Mouse (Mus musculus) stomach, embryonic 16.5 days (tissue): Measurements from ENCODE around the gene Vipr2. TPM values are rescaled to one million over a fixed set of nuclear protein-coding genes. Genes with fewer than 3 reads are reported as not detected.

Experiments used
- ATAC-seq: fragments of 200-750 bp; cut with Nextera tagmentation; 2 replicates; pipeline ENCODE4 v1.8.0; 2017; ENCODE audit warnings: moderate number of reproducible peaks, moderate TSS enrichment; ENCODE audit not compliant: insufficient read depth, low FRiP score
- H3K27ac ChIP-seq: fragments of 300-500 bp; sonication (generic); 2 replicates; pipeline ENCODE4 v1.5.1; 2014; ENCODE audit warnings: low read length
- H3K27me3 ChIP-seq: fragments of 300-500 bp; sonication (generic); 2 replicates; pipeline ENCODE4 v1.6.1; 2014; ENCODE audit warnings: low read length, control low read depth, mixed read lengths; ENCODE audit not compliant: control insufficient read depth, insufficient read depth
- H3K36me3 ChIP-seq: fragments of 300-500 bp; sonication (generic); 2 replicates; pipeline ENCODE4 v1.6.1; 2014; ENCODE audit warnings: low read length; ENCODE audit not compliant: control insufficient read depth, insufficient read depth
- H3K4me1 ChIP-seq: fragments of 300-500 bp; sonication (generic); 2 replicates; pipeline ENCODE4 v1.6.1; 2014; ENCODE audit warnings: low read length, control low read depth, mixed read lengths; ENCODE audit not compliant: control insufficient read depth, insufficient read depth
- H3K4me2 ChIP-seq: fragments of 300-500 bp; sonication (generic); 2 replicates; pipeline ENCODE4 v1.6.1; 2014; ENCODE audit warnings: low read depth, low read length, mixed read lengths
- H3K4me3 ChIP-seq: fragments of 300-500 bp; sonication (generic); replicated peaks from 2 replicates; pipeline ENCODE4 v1.5.1; 2014; ENCODE audit warnings: mild to moderate bottlenecking, low read length
- H3K9ac ChIP-seq: fragments of 300-500 bp; sonication (generic); 2 replicates; pipeline ENCODE4 v1.6.1; 2014; ENCODE audit warnings: low read length
- H3K9me3 ChIP-seq: fragments of 300-500 bp; sonication (generic); replicated peaks from 2 replicates; pipeline ENCODE4 v1.6.1; 2016; ENCODE audit warnings: low read length, control low read depth; ENCODE audit not compliant: control insufficient read depth
- WGBS: fragments of 180-500 bp; shearing (Covaris S2); extraction: QIAGEN DNeasy Blood & Tissue Kit; methylation state at CpG from one replicate; pipeline ENCODE4 v1.1.7; 2014; 5-methylcytosine and 5-hydroxymethylcytosine counted together
- polyA plus RNA-seq: library from polyadenylated mRNA; unstranded; fragments of >200 nt; fragmentation: Nextera tagmentation; extraction: Ambion mirVana; gene quantifications from 2 replicates; pipeline ENCODE4 v1.2.1, GENCODE M21; 2015

Vipr2 gene
- polyA plus RNA-seq: 8.9 and 10.3 TPM in 2 replicates

DNA sequence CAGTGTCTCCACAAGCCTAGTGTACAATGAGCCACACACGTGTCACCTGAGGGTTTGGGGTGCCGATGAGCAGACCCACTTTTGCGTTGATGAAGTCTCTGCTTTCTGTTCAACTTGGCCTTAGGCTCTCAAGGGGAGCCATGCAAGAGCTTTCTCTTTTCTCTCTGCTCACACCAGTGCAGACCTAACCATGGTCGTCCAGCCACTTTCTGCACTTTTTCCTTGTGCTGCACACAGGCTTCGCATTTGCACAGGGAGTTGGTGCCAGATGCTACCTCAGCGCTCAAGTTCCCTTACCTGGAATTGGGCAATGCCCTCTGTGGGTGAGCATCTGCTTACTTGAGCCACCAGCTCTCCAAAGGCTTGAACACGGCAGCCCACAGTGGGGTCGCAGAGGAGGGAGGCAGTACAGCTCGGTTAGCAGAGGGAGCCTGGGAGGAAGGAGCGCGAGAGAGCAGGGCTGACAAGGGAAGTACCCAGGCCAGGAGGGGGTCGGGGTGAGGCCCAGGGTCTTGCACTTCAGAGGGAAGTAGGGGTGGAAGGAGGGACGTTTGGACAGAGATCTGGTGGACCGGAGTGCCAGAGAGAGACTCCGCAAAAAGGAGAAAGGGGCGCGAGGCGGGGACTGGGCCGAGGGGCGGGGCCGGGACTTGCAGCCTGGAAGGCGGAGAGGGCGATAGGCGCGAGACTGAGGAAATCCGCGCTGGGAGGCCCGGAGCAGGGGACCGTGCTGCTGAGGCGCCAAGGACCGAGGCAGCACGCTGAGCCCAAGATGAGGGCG, at the start of gene Vipr2:
Gene Vipr2, plus strand, starts transcription at position 653 of the 781 bp plus-strand sequence.
- H3K4me1 ChIP-seq: peaks cover 6% of the 10 kb centered on the region; the same call in 1 of the 2 replicates
- H3K9me3 ChIP-seq: no peaks in the 10 kb centered on the region
- H3K4me3 ChIP-seq: peak within 1 kb of the TSS; percentile 68
- no peaks in the 10 kb centered on the region for H3K36me3 ChIP-seq
- peak within 1 kb of the TSS; percentile 82 for H3K9ac ChIP-seq
- H3K27me3 ChIP-seq: no peaks in the 10 kb centered on the region
- WGBS: 6% methylated on average over 33 of the region's 33 CpGs
- H3K27ac ChIP-seq: no peak within 1 kb of the TSS; the same call in 1 of the 2 replicates
- H3K4me2 ChIP-seq: peak within 1 kb of the TSS; percentile 87
- ATAC-seq: peak; percentile 95

DNA sequence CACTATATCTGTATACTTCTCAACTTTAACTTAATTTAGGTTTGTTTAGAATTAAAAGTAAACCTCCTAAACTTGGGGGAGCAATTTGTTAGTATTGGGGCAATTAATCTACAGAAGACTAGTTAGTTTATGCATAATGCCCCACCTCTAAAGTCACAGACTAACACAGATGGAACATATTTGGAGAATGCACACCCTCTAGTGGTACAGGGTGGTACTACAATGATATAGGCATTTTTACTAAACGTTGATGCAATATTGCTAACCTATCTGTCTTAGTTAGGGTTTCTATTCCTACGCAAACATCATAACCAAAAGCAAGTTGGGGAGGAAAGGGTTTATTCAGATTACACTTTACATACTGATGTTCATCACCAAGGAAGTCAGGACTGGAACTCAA, 49.4 kb upstream of the Vipr2 start:
- H3K4me1 ChIP-seq: no peaks in the 10 kb centered on the region
- ATAC-seq: no peak
- H3K9me3 ChIP-seq: no peaks in the 10 kb centered on the region
- no peak overlapping the region for H3K4me2 ChIP-seq
- H3K27me3 ChIP-seq: no peaks in the 10 kb centered on the region
- H3K36me3 ChIP-seq: no peaks in the 10 kb centered on the region
- no peak overlapping the region for H3K27ac ChIP-seq
- H3K9ac ChIP-seq: no peak overlapping the region
- H3K4me3 ChIP-seq: no peak overlapping the region
- WGBS: 57% methylated on average over 2 of the region's 2 CpGs

DNA sequence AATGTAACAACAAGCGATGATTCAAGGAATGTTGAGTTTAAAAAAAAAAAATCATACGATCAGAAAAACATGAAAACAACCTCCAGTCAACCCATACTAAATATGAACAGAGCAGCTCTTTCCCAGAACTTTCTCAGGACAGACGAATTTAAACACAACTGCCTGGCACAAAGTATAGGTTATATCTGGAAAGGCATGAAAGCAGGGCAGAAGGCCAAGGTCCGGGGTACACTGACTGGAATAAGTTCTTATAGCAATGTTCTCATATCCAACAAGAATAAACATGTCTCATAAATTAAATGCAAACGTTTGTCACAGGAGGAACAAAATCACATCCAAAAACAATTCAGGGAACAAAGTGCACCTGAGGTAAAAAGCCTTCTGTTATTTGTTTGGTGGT, 42.2 kb upstream of the Vipr2 start:
- ATAC-seq: no peak
- Histone ChIP-seq H3K27ac (no peak overlapping the region), H3K9ac (no peak overlapping the region), H3K4me3 (no peak overlapping the region), H3K27me3 (no peaks in the 10 kb centered on the region), H3K9me3 (no peaks in the 10 kb centered on the region), H3K4me2 (no peak overlapping the region), H3K36me3 (no peaks in the 10 kb centered on the region), H3K4me1 (no peaks in the 10 kb centered on the region)
- whole genome bisulfite sequencing: 68% methylated on average over 5 of the region's 5 CpGs

DNA sequence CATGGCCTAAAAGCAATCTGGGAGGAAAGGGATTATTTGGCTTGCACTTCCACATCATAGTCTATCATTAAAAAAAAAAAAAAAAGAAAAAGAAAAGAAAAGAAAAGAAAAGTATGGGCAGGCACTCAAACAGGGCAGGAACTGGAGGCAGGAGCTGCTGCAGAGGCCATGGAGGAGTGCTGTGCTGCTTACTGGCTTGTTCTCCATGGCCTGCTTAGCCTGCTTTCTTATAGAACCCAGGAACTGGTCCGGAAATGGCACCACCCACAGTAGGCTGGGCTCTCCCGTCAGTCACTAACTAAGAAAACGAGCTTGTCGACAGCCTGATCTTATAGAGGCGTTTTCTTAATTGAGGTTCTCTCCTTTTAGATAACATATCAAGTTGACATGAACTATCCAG, 32.7 kb upstream of the Vipr2 start:
- no peak overlapping the region for H3K4me3 ChIP-seq
- WGBS: 72% methylated on average over 5 of the region's 5 CpGs
- H3K27ac ChIP-seq: no peak overlapping the region
- no peaks in the 10 kb centered on the region for H3K36me3 ChIP-seq
- peaks cover 14% of the 10 kb centered on the region for H3K4me1 ChIP-seq
- H3K27me3 ChIP-seq: no peaks in the 10 kb centered on the region
- ATAC-seq: no peak
- H3K9me3 ChIP-seq: no peaks in the 10 kb centered on the region
- H3K4me2 ChIP-seq: no peak overlapping the region
- H3K9ac ChIP-seq: no peak overlapping the region

DNA sequence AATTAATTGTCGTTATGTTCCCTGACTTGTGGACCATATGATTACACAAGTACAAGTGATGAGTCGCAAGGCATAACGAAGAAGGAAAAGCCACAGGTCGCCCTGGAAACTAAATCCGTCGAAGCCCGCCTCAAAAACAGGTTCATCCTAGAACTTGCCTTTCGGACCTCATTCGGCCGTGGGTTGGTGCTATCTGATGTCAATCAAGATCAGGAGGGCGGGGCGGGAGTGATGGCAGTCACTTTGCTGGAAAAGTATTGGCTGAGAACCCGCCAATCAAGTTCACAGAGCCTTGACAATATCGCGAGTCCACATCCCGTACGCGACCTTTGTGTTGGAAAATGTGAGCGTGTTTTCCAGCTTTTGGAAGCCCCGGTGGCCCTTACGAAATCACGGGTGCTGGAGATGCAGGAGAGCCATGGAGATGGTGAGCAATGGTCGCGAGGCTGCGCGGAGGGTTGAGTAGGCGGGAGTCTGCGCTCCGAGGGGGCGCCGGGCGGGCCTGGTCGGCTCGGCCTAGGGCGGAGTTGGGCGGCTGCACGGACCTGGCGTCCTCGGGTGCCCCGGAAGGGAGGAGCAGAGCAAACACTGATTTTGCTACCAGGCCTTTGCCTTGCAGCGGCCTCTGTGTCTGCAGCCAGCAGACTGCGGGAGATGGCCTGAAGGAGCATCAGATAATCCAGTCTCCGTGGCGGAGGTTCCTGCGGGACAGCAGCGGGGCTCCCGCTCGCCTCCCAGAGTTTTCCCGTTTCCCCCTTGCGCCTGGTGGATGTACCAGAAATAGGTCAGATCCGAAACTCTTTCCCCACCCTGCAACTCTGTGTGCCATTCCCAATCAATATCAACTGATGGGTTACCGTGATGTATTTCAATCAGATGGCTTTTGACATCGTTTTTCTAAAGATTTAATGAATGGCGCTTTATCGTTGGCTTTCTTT, 29.8 kb upstream of the Vipr2 start, which contains the start of gene Zfp386:
Gene Zfp386, plus strand, starts transcription at position 285 of the 938 bp plus-strand sequence.
- H3K4me3 ChIP-seq: peak within 1 kb of the TSS; percentile 73
- ATAC-seq: peak; percentile 99
- peak within 1 kb of the TSS; percentile 86 for H3K4me2 ChIP-seq
- under 1% methylated on average over 55 of the region's 55 CpGs for WGBS
- peak within 1 kb of the TSS; percentile 97 for H3K27ac ChIP-seq
- no peaks in the 10 kb centered on the region for H3K36me3 ChIP-seq
- H3K9ac ChIP-seq: peak within 1 kb of the TSS; percentile 85
- peaks cover 14% of the 10 kb centered on the region for H3K4me1 ChIP-seq
- no peaks in the 10 kb centered on the region for H3K9me3 ChIP-seq
- no peaks in the 10 kb centered on the region for H3K27me3 ChIP-seq

GRCm38 (mm10) chr12:116048766-116049165, 28.8 kb upstream of the Vipr2 start:
- no peaks in the 10 kb centered on the region for H3K27me3 ChIP-seq
- no peak for ATAC-seq
- H3K27ac ChIP-seq: peak overlapping the region; percentile 55
- H3K36me3 ChIP-seq: no peaks in the 10 kb centered on the region; the same call in 1 of the 2 replicates
- H3K4me2 ChIP-seq: peak overlapping the region; percentile 86
- H3K4me3 ChIP-seq: peak overlapping the region; percentile 73
- peaks cover 14% of the 10 kb centered on the region for H3K4me1 ChIP-seq
- H3K9me3 ChIP-seq: no peaks in the 10 kb centered on the region
- WGBS: 41% methylated on average over 7 of the region's 7 CpGs
- H3K9ac ChIP-seq: peak overlapping the region; percentile 85

GRCm38 (mm10) chr12:116049236-116049635, 28.3 kb upstream of the Vipr2 start:
- Histone ChIP-seq H3K9me3 (no peaks in the 10 kb centered on the region), H3K36me3 (no peaks in the 10 kb centered on the region; the same call in 1 of the 2 replicates), H3K9ac (peak overlapping the region; percentile 85; the same call in 1 of the 2 replicates), H3K27ac (no peak overlapping the region), H3K4me3 (peak overlapping the region; percentile 73; the same call in 1 of the 2 replicates), H3K27me3 (no peaks in the 10 kb centered on the region), H3K4me2 (peak overlapping the region; percentile 86), H3K4me1 (peaks cover 14% of the 10 kb centered on the region)
- no peak for ATAC-seq
- WGBS: 47% methylated on average over 3 of the region's 3 CpGs

- Histone ChIP-seq H3K9ac (no peak overlapping the region), H3K4me1 (peaks cover 14% of the 10 kb centered on the region), H3K9me3 (no peaks in the 10 kb centered on the region), H3K4me3 (no peak overlapping the region), H3K36me3 (peaks cover 3% of the 10 kb centered on the region), H3K4me2 (0 out of 2 replicates have a peak overlapping the region, but pooled peaks have one; percentile 86), H3K27ac (no peak overlapping the region), H3K27me3 (no peaks in the 10 kb centered on the region)
- ATAC-seq: no peak
- 75% methylated on average over 6 of the region's 6 CpGs for WGBS
Observed at GRCm38 (mm10) chr12:116049701-116050100, 27.8 kb upstream of the Vipr2 start.
